Mouse (Mus musculus) heart, embryonic 14.5 days (tissue): ENCODE results near the gene Cul5. TPM values are rescaled to one million over a fixed set of nuclear protein-coding genes. Genes with fewer than 3 reads are reported as not detected.
A peak's percentile ranks its signal among the peaks of the same experiment; 100 is the strongest.

Experiments used
- ATAC-seq: fragments of 200-750 bp; cut with Nextera tagmentation; 2 replicates; pipeline ENCODE4 v1.8.0; 2017; ENCODE audit warnings: low read depth, moderate TSS enrichment; ENCODE audit not compliant: insufficient number of reproducible peaks, insufficient read depth, low FRiP score
- H3K27ac ChIP-seq, 2 experiments: fragments of 200-500 bp in 1 of 2; fragments of 300-500 bp in 1 of 2; sonication (generic) in 1 of 2; replicated peaks in 1 of 2; 2 replicates each; pipeline ENCODE4 v1.5.1; 2012 to 2014; ENCODE audit warnings: low read depth in 2 of 2, low read length in 2 of 2, control low read depth in 1 of 2, mild to moderate bottlenecking in 1 of 2, mixed read lengths in 1 of 2; ENCODE audit not compliant: control insufficient read depth in 1 of 2, insufficient read depth in 1 of 2
- H3K27me3 ChIP-seq: fragments of 300-500 bp; sonication (generic); 2 replicates; pipeline ENCODE4 v1.6.1; 2014; ENCODE audit warnings: mild to moderate bottlenecking, low read length, control low read depth; ENCODE audit not compliant: control insufficient read depth, insufficient read depth
- H3K36me3 ChIP-seq: fragments of 300-500 bp; sonication (generic); 2 replicates; pipeline ENCODE4 v1.6.1; 2014; ENCODE audit warnings: mild to moderate bottlenecking, control low read depth, low read length, mixed read lengths; ENCODE audit not compliant: control insufficient read depth, insufficient read depth
- H3K4me1 ChIP-seq, 2 experiments: fragments of 200-500 bp in 1 of 2; fragments of 300-500 bp in 1 of 2; sonication (generic) in 1 of 2; 2 replicates each; pipeline ENCODE4 v1.6.1; 2012 to 2014; ENCODE audit warnings: low read length in 2 of 2, control low read depth in 1 of 2, mixed read lengths in 1 of 2; ENCODE audit not compliant: control insufficient read depth in 2 of 2, insufficient read depth in 2 of 2
- H3K4me2 ChIP-seq: fragments of 300-500 bp; sonication (generic); 2 replicates; pipeline ENCODE4 v1.6.1; 2014; ENCODE audit warnings: mild to moderate bottlenecking, low read length
- H3K4me3 ChIP-seq, 2 experiments: fragments of 200-500 bp in 1 of 2; fragments of 300-500 bp in 1 of 2; sonication (generic) in 1 of 2; 2 replicates each; pipeline ENCODE4 v1.5.1; 2012 to 2014; ENCODE audit warnings: low read length in 2 of 2, mild to moderate bottlenecking in 2 of 2, control low read depth in 1 of 2, low read depth in 1 of 2, moderate library complexity in 1 of 2; ENCODE audit not compliant: control insufficient read depth in 1 of 2, insufficient read depth in 1 of 2
- H3K9ac ChIP-seq: fragments of 300-500 bp; sonication (generic); 2 replicates; pipeline ENCODE4 v1.6.1; 2014; ENCODE audit warnings: mild to moderate bottlenecking, low read length
- H3K9me3 ChIP-seq: fragments of 300-500 bp; sonication (generic); 2 replicates; pipeline ENCODE4 v1.6.1; 2016; ENCODE audit warnings: low read length, control low read depth; ENCODE audit not compliant: control insufficient read depth
- WGBS: fragments of 180-500 bp; shearing (Covaris S2); extraction: QIAGEN DNeasy Blood & Tissue Kit; methylation state at CpG from one replicate; pipeline ENCODE4 v1.1.7; 2014; 5-methylcytosine and 5-hydroxymethylcytosine counted together
- polyA plus RNA-seq: library from polyadenylated mRNA; unstranded; fragments of >200 nt; fragmentation: Nextera tagmentation; extraction: Ambion mirVana; gene quantifications from 2 replicates; pipeline ENCODE4 v1.2.1, GENCODE M21; 2014

Gene Cul5
- polyA plus RNA-seq = 35.8 and 43.3 TPM in 2 replicates

DNA sequence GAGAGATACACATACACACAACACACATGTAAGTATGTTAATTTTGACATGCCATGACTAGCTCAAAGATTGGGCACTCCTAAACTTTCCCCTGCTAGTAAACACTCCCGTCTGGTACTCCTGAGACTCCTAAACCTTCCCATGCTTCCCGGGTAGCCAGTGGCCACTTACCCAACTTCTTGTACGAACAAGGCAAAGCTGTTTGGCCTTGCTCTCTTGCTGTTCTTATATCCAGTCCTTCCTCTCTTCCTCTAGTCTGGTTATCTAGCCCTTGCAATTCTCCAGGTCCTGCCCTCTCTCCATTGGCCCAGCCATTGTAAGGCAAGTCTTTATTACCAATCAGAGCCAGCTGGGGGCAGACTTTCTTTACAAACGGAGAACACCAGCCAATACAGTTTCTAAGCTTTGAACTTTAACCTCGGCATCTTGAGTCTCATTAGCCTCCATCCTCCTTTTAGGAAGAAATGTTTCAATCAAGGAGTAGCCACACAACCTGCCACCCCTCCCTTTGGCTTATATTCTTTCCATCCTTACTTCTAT is at the start of gene Cul5:
Cul5 (minus strand) TSS at position 335 of the 540 bp plus-strand sequence.
- WGBS = 54% methylated on average over 5 of the region's 5 CpGs
- H3K4me3 ChIP-seq = no peak within 1 kb of the TSS
- H3K4me1 ChIP-seq = peaks cover 0 to 15% of the 10 kb centered on the region in 2 experiments
- H3K27ac ChIP-seq = no peak within 1 kb of the TSS
- no peaks in the 10 kb centered on the region for H3K9me3 ChIP-seq
- no peak for ATAC-seq
- H3K36me3 ChIP-seq = no peaks in the 10 kb centered on the region
- H3K27me3 ChIP-seq = no peaks in the 10 kb centered on the region
- H3K4me2 ChIP-seq = no peak within 1 kb of the TSS
- no peak within 1 kb of the TSS for H3K9ac ChIP-seq

GRCm38 (mm10) chr9:53705992-53706696 is 36.3 kb upstream of the Cul5 start, which contains the start of gene Rab39:
Gene Rab39 (minus strand): TSS chr9:53706232.
- Histone ChIP-seq H3K36me3 (no peaks in the 10 kb centered on the region), H3K9ac (no peak within 1 kb of the TSS), H3K27ac (no peak within 1 kb of the TSS), H3K27me3 (0 out of 2 replicates have a peak, but pooled peaks cover 5% of the 10 kb centered on the region), H3K4me2 (peak within 1 kb of the TSS; percentile 75), H3K9me3 (no peaks in the 10 kb centered on the region), H3K4me3 (peak within 1 kb of the TSS; percentile 34 to 54), H3K4me1 (peaks cover 5 to 10% of the 10 kb centered on the region in 2 experiments; a peak in 2 of 4 replicates)
- ATAC-seq = peak; percentile 83
- 1% methylated on average over 49 of the region's 49 CpGs for WGBS

DNA sequence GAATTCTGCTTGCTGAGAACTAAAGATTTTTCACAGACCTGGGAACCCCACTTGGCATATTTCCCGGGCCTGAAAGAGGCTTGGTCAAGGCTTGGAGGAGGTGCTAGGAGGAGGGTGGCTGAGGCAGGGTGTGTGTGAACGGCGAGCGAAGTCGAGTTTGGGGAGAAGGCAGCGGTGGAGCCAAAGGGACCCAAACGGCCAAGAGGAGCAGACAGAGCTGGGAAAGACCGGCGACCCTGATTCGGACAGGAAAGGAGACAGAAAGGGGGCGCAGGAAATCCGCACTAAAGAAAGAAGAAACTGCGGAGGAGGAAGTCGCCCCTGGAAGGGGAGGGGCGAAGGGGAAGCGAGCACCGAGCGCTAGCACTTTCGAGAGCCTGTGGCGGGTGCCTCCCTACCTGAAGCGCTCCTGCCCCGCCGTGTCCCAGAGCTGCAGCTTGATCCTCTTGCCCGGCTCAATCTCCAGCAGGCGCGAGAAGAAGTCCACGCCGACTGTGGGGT is 35.7 kb upstream of the Cul5 start:
- Histone ChIP-seq H3K9ac (no peak overlapping the region), H3K36me3 (no peaks in the 10 kb centered on the region), H3K4me1 (peaks cover 5 to 10% of the 10 kb centered on the region in 2 experiments; a peak in 2 of 4 replicates), H3K9me3 (no peaks in the 10 kb centered on the region), H3K27ac (no peak overlapping the region), H3K4me2 (peak overlapping the region; percentile 75), H3K4me3 (peak overlapping the region; percentile 34 to 54), H3K27me3 (0 out of 2 replicates have a peak, but pooled peaks cover 5% of the 10 kb centered on the region)
- WGBS = under 1% methylated on average over 28 of the region's 28 CpGs
- ATAC-seq = no peak; the same call in none of the 2 replicates

DNA sequence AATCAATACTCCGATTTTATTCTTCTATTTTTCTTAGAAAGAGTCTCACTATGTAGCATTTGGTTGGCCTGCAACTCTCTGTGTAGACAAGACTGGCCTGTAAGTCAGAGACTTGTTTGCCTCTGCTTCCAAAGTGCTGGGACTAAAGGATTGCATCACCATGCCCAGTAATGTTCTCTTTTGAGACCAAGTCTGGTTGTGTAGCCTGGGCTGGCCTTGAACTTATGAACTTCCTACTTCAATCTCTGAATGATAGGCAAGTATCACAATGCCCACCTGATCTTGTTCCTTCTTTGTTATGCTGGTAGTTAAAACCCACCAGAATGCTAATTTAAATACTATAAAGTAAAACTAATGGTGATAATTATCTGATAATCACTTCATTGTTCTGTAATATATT is 33.2 kb upstream of the Cul5 start:
- Histone ChIP-seq H3K4me1 (peaks cover 5 to 10% of the 10 kb centered on the region in 2 experiments; a peak in 2 of 4 replicates), H3K4me2 (no peak overlapping the region), H3K9ac (no peak overlapping the region), H3K27ac (no peak overlapping the region), H3K4me3 (no peak overlapping the region), H3K9me3 (no peaks in the 10 kb centered on the region), H3K27me3 (0 out of 2 replicates have a peak, but pooled peaks cover 5% of the 10 kb centered on the region), H3K36me3 (no peaks in the 10 kb centered on the region)
- no peak for ATAC-seq
- WGBS = 69% methylated on average over 1 of the region's 1 CpGs

- H3K27me3 ChIP-seq = 0 out of 2 replicates have a peak, but pooled peaks cover 5% of the 10 kb centered on the region
- no peaks in the 10 kb centered on the region for H3K36me3 ChIP-seq
- no peak overlapping the region for H3K9ac ChIP-seq
- peaks cover 3% of the 10 kb centered on the region in 2 experiments; a peak in 1 of 4 replicates for H3K4me1 ChIP-seq
- H3K9me3 ChIP-seq = no peaks in the 10 kb centered on the region
- H3K27ac ChIP-seq = no peak overlapping the region
- ATAC-seq = no peak
- WGBS = 56% methylated on average over 4 of the region's 4 CpGs
- no peak overlapping the region for H3K4me3 ChIP-seq
- no peak overlapping the region for H3K4me2 ChIP-seq
These were observed 30.7 kb upstream of the Cul5 start for GRCm38 (mm10) chr9:53700496-53700895.

DNA sequence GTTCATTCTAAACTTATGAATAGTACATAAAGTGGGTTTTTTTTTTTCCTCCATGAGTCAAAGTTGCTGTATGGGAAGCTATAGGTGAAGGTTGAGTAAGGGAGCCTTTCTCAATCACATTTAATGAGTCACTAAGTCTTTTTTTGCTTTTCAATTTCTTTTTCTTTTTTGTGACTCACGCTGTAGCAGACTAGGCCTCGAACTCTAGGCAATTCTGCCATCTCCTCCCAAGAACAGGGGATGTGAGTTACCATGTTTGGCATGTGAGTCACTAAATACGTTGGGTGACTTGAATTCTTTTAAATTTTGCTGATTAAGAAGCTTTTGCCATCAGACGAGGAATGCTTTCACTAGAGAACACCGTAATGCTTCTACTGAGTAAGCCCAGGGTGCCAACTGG is 26.0 kb upstream of the Cul5 start:
- Histone ChIP-seq H3K4me3 (no peak overlapping the region), H3K27ac (no peak overlapping the region), H3K9me3 (no peaks in the 10 kb centered on the region), H3K36me3 (no peaks in the 10 kb centered on the region), H3K4me2 (no peak overlapping the region), H3K27me3 (no peaks in the 10 kb centered on the region), H3K4me1 (no peaks in the 10 kb centered on the region), H3K9ac (no peak overlapping the region)
- 77% methylated on average over 5 of the region's 5 CpGs for WGBS
- no peak for ATAC-seq

DNA sequence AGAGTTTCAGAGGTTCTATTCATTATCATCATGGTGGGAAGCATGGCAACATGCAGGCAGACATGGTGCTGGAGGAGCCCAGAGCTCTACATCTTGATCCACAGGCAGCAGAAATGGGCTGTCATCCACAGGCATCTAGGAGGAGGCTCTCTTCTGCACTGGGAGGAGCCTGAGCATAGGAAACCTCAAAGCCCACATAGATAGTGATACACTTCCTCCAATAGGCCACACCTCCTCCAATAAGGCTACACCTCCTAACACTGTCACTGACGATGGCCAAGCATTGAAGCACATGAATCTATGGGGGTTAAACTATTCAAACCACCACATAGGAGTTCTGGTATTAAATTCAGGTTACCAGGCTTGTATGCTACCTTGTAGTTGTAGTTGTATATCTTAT is 23.9 kb upstream of the Cul5 start:
- H3K4me3 ChIP-seq = no peak overlapping the region
- ATAC-seq = no peak
- H3K9ac ChIP-seq = no peak overlapping the region
- H3K36me3 ChIP-seq = no peaks in the 10 kb centered on the region
- 74% methylated on average over 1 of the region's 1 CpGs for WGBS
- no peak overlapping the region for H3K27ac ChIP-seq
- no peaks in the 10 kb centered on the region for H3K27me3 ChIP-seq
- no peak overlapping the region for H3K4me2 ChIP-seq
- H3K4me1 ChIP-seq = no peaks in the 10 kb centered on the region
- no peaks in the 10 kb centered on the region for H3K9me3 ChIP-seq
